Mouse (Mus musculus) gastrocnemius, adult 8-10 months (tissue): ENCODE results near the gene Wrnip1. TPM values are rescaled to one million over a fixed set of nuclear protein-coding genes. Genes with fewer than 3 reads are reported as not detected.
"Not testable (repeated sequence)": the region's sequence is repeated elsewhere in the genome, so short reads cannot be mapped to it uniquely, and the experiment has no call there.

Source experiments
- DNase-seq, 2 experiments: peaks; one replicate each; pipeline ENCODE4 v3.0.0; 2022; ENCODE audit warnings: low spot score in 2 of 2
- total RNA-seq, 4 experiments: library from RNA; stranded (reverse); gene quantifications; 2 replicates each; pipeline ENCODE4 v1.2.4; 2022

Wrnip1 gene
- total RNA-seq, 4 experiments from 2014 or later, result 4.2 to 7.9 (median 6.0) TPM

DNA sequence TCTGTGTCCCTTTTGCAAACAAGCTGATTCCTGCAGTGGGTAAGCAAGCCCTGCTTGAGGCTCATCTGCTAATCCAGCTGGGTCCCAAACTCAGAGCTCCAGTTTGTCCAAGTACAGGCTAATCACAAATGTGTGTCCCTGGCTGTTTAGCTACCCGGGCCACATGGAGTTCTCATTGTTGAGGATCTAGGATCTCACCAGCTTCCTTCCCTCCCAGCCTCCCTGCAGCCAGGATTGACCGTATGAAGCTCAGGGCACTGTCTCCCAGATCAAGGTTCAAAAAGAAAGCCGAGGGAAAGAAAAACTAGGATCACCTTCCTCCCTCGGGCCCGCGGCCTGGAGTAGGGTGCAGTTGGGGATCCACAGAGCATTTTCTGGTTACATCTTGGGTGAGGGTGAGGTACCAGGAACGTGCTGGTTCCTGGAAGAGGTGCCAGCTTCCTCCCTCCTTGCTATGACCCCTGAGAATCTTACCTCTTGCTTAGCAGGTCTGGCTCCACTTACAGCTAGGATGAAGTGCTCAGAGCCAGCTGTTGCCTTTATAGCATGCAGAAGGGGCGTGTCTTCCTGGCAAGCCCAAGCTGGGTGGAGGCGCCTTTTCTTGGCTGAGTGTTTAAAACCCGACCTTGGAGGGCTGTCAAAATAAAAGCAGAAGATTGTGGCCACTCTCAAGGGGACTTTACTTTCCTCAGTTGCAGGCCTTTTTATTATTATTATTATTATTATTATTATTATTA, 49.0 kb downstream of the Wrnip1 start, which contains the start of gene Serpinb1a:
Serpinb1a (minus strand) TSS at position 518 of the 737 bp plus-strand sequence.
- peak; percentile 53 to 64 for DNase-seq

DNA sequence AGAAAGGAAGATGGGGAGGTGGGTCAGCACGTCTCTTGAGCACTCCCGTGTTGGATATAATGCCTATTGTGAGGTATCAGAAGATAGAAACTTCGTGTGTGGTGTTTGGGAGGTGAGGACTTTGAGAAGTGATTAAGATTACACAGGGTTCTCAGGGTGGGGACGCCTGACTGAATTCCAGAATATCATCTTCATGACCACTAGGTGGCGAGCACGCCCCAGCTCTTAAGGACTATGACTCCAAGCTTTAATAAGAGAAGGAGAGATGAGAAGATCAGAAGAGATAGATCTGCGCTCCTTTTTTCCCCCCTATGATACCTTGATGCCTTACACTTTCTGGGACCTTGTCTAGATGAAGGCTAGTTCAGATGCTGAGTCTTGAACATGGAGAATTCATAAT, 50.1 kb downstream of the Wrnip1 start:
- peak in 1 of 2 experiments; percentile 42 for DNase-seq

DNA sequence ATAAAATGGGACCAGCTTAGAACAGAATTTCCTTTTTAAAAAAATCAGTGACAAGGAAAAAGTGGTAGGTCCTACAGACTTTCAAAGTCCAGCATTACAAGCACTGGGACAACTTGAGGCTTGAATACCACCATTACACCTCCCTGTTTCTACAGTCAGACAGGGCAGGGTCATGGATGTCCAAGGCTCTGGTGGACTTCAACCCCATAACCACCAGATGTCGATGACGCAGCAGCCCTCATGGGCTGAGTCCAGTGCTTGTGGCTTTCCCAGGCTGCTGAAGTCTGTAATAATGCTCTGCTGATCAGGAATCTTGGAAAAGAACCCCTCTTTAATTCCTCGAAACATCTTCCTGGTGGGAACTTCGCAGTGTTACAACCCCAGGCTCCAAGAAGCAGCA, 50.7 kb downstream of the Wrnip1 start:
- no peak for DNase-seq

DNA sequence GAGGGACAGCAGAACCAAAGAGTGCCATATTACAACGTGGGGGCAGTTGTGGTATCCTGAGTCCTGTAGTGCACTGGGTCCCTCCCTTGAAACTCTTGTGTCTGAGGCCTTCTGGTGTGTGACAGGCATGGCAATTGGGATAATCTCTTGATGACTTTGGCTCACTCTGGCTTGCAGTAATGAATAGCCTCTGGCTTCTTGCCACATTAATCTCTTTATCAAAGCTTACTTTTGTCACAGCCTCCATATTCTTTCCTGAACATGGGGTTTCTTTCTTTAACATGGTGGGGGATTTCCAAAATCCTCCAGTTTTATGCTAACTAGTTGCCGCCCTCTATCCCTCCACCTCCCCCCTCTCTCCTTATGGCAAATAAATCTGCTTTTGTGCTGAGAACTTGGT, 51.2 kb downstream of the Wrnip1 start:
- no peak for DNase-seq

DNA sequence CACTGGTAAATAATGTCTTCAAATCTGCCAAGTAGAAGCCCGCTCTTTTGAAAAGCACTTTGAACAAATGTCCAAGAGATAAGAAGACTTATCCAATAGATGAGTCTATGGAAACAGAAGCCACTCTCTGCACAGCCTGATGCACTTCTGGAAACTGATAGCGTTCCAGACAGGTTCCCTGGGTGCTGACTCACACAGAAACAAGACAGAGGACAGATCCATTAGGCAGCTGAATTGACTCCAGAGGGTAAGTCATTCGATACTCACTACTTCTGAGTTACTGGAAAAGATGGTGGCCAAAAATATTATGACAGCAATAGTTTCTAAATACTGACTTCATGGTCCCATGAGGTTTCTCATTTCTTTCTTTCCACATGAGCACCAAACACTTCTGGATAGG, 59.0 kb downstream of the Wrnip1 start:
- peak; percentile 13 to 34 for DNase-seq

DNA sequence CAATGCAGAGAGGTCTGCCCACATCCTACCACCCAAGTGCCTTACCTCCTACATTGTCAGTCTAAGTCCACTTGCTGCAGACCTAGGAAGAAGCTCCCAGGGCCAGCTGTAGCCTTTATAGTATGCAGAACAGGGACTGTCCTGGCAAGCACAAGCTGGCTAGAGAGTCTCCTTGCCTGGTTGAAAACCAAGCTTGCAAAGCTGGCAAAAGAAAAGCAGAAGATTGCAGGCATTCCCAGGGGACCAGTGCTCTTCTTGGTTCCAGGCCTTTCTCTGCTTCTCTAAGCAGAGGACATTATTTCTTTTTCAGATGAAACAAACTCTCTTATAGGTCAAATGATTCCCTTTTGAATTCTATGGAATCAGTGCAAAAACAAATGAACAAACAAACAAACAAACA, 61.6 kb downstream of the Wrnip1 start:
- DNase-seq, result no peak

DNA sequence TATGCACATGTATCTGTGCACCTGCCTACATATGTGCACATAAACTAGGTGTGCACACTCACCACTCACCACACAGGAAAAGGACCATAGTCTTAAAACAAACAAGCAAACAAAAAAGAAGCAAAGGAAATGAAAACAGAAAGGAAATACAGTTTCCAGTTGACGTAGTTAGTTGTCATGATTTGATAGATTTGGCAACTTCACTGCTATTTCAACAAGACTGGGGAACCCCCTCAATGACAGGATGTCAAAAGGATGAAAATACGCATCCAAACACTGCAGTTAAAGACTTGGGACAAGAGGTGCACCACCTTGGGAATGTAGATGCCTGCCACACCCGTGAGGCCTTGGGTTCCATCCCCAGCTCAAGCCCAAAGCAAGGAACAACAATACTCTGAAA, 62.7 kb downstream of the Wrnip1 start:
- DNase-seq, result not testable (repeated sequence)

DNA sequence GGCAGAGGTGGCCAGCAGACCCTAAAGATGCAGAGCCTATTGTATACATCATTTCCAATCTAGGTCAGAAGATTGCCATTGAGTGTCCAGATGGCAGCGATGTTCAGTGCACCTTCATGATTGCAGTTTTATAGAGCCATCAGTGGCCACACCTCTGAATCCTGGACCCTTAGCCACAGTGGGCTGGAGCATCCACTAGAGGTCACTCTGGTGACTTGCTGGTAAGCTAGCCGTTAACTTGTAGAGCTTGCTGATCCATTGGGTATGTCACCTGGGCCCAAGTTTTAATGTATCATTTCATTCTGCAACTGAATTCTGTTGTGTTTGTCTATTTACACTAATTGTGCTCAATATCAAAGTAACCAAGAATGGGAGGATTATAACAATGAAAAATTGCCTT, 63.8 kb downstream of the Wrnip1 start:
- no peak for DNase-seq

DNA sequence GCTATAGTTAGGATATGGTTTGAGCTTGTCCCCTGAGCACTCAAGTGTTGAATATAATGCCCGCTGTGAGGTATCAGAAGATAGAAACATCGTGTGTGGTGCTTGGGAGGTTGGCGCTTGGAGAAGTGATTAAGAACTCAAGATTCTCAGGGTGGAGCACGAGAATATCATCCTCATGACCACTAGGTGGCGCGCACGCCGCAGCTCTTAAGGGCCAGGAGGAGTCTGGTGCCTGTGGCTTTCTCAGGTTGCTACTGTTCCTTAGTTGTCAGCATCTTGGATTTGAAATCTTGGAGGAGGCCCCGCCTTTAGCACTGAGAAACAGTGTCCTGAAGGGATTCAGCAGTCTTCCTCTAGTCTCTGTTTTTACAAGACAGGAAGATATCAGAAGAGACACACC, 64.6 kb downstream of the Wrnip1 start:
- DNase-seq, result peak; percentile 63 to 71

DNA sequence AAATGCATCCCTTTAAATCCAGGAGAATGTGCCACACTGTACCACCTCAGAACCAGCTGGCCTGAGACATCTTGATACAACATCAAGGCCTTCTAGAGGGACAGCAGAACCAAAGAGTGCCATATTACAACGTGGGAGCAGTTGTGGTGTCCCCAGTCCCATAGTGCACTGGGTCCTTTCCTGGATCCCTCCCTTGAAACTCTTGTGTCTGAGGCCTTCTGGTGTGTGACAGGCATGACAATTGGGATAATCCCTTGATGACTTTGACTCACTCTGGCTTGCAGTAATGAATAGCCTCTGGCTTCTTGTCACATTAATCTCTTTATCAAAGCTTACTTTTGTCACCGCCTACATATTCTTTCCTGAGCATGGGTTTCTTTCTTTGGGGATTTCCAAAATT, 65.2 kb downstream of the Wrnip1 start:
- DNase-seq, result no peak

DNA sequence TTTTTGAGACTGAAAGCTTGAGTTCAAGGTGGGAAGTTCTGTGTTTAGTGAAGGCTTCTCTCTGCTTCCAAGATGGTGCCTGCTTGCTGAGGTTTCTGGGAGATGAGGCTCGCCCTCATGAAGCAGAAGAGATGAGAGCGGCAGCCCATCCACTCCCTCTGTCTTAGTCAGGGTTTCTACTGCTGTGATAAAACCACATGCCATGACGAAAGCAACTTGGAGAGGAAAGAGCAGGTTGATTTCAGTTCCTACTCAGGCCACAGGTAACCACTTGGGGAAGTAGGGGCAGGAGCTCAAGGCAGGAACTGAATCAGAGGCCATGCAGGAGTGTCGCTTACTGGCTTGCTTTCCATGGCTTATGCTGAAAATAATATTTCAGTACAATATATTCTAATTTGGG, 66.4 kb downstream of the Wrnip1 start:
- not testable (repeated sequence) for DNase-seq

DNA sequence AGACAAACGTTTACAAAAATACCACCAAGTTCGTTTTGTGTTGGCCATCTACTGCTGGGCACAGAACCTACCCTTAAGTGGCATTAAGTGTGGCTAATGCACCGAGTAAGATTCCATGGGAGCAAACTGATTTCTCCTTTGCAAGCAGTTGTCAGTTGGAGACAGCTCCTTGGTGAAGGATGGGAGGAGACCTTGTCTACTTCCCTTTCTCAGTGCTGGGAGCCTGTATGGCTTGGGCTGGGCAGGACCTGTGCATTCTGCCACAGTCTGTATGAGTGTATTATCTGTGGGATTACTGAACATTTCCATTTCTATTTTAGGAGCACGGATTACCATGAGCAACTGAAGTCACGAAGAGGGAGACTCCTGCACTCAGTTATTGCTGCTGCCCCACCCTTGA, 67.0 kb downstream of the Wrnip1 start:
- DNase-seq, result no peak

Other genes starting within 250 kb of the Wrnip1 start
- gene Mylk4, start 18.1 kb upstream of the Wrnip1 start, total RNA-seq, result 1,000 to 10,000 TPM; 1,586 to 2,341 (median 2,026) TPM
- gene D930007J09Rik, start 811 bp downstream of the Wrnip1 start, total RNA-seq, result not detected
- gene Serpinb1a, start 49.1 kb downstream of the Wrnip1 start, total RNA-seq, result 1 to 10 TPM; 1.7 to 3.9 (median 3.1) TPM
- gene Serpinb1c, start 96.2 kb downstream of the Wrnip1 start, total RNA-seq, result 1 to 10 TPM; 1.2 to 3.9 (median 2.1) TPM
- 1 to 10 TPM; 1.6 to 2.7 (median 2.3) TPM for gene Serpinb6b, start 163.2 kb downstream of the Wrnip1 start, total RNA-seq
- 1 to 10 TPM; 1.5 to 2.5 (median 1.9) TPM for gene Serpinb9, start 201.2 kb downstream of the Wrnip1 start, total RNA-seq
- not detected for gene Serpinb9b, start 225.4 kb downstream of the Wrnip1 start, total RNA-seq